In genomic region chr8:46639852-46640251, GRCm38 (mm10) we compare ENCODE assay signal across 11 mouse cellular contexts. TPM values are rescaled to one million over a fixed set of nuclear protein-coding genes. Genes with fewer than 3 reads are reported as not detected.
DNase-seq lines count a peak whose midpoint lies in the region; ATAC-seq and TF ChIP-seq lines count a peak whose summit lies in the region.
"Had no signal": no experiment of that assay in that cellular context is flagged by ENCODE, and none has a peak within 500 bp of the region (broad histone marks: within the 10 kb centered on the region; RNA-seq: fewer than 3 reads in every experiment).

No protein-coding gene starts in this region.

- no peaks in the 10 kb centered on the region for H3K9me3 ChIP-seq in heart, embryonic 14.5 days (ENCODE audit: control insufficient read depth, low read length)
- no peaks in the 10 kb centered on the region; the same call in 1 of the 2 replicates for H3K9me3 ChIP-seq in liver, postnatal 0 days (ENCODE audit: low read length)
- H3K9me3 ChIP-seq: limb, embryonic 12.5 days had no signal

- 68% methylated on average over 5 of the region's 5 CpGs for WGBS in heart, embryonic 14.5 days
- WGBS in liver, postnatal 0 days (ENCODE audit: insufficient replicate concordance), result 46% methylated on average over 5 of the region's 5 CpGs

- no peak for DNase-seq in heart, postnatal 4 days
- peak; percentile 34 for DNase-seq in c-Kit-negative CD71-positive TER-119-positive erythroid progenitor cells, embryonic 14.5 days (ENCODE audit: low read depth, low spot score)
- no peak for DNase-seq in liver, postnatal 0 days
- DNase-seq in neural tube, embryonic 10.5 days (ENCODE audit: extremely low spot score, low spot score), result no peak
- DNase-seq in ovary, postnatal 14 days (ENCODE audit: low spot score), result no peak
- no peak for DNase-seq in frontal cortex, postnatal 25 days (ENCODE audit: low spot score in 2 of 2)
- DNase-seq: retina, postnatal 1 day; thymus, postnatal 36 days had no signal

- no peak for TF ChIP-seq EP300 in liver, postnatal 0 days (IDR thresholded peaks at IDR 0.05; ENCODE audit: low read depth)

- ATAC-seq in heart, embryonic 14.5 days (ENCODE audit: insufficient number of reproducible peaks, insufficient read depth, low FRiP score, low read depth), result no peak
- peak; percentile 40 for ATAC-seq in liver, postnatal 0 days

- H3K4me3 ChIP-seq in heart, embryonic 14.5 days (ENCODE audit: control insufficient read depth in 1 of 2, insufficient read depth in 1 of 2, low read depth in 1 of 2, low read length in 2 of 2), result no peak overlapping the region
- no peak overlapping the region for H3K4me3 ChIP-seq in C2C12 (ENCODE audit: insufficient read depth, poor library complexity, severe bottlenecking)
- no peak overlapping the region for H3K4me3 ChIP-seq in liver, postnatal 0 days (ENCODE audit: low read depth, low read length)
- H3K4me3 ChIP-seq: limb, embryonic 12.5 days had no signal

- no peaks in the 10 kb centered on the region for H3K27me3 ChIP-seq in heart, embryonic 14.5 days (ENCODE audit: control insufficient read depth, insufficient read depth, low read length)
- no peaks in the 10 kb centered on the region for H3K27me3 ChIP-seq in C2C12 (ENCODE audit: control insufficient read depth, insufficient read depth, insufficient read length)
- H3K27me3 ChIP-seq in liver, postnatal 0 days (ENCODE audit: insufficient read depth, low read length), result no peaks in the 10 kb centered on the region
- H3K27me3 ChIP-seq: limb, embryonic 12.5 days had no signal

- no peak for TF ChIP-seq CTCF in C2C12 (IDR thresholded peaks at IDR 0.05; ENCODE audit: control insufficient read depth, insufficient read depth, insufficient read length)
- TF ChIP-seq CTCF in liver, postnatal 0 days (IDR thresholded peaks at IDR 0.05; ENCODE audit: low read depth), result no peak

- no peak overlapping the region for H3K4me2 ChIP-seq in heart, embryonic 14.5 days (ENCODE audit: low read length)
- no peak overlapping the region for H3K4me2 ChIP-seq in liver, postnatal 0 days (ENCODE audit: low read depth, low read length)
- H3K4me2 ChIP-seq: limb, embryonic 12.5 days had no signal

- H3ac ChIP-seq in C2C12 (ENCODE audit: control insufficient read depth, insufficient read length, low read depth), result no peak overlapping the region

- no peak overlapping the region for H3K9ac ChIP-seq in heart, embryonic 14.5 days (ENCODE audit: low read length)
- H3K9ac ChIP-seq in liver, postnatal 0 days (replicated peaks), result no peak overlapping the region
- H3K9ac ChIP-seq: limb, embryonic 12.5 days had no signal

- H3K36me3 ChIP-seq in heart, embryonic 14.5 days (ENCODE audit: control insufficient read depth, insufficient read depth, low read length), result peaks cover 38% of the 10 kb centered on the region
- H3K36me3 ChIP-seq in C2C12 (ENCODE audit: control insufficient read depth, insufficient read depth), result peaks cover 39% of the 10 kb centered on the region
- peaks cover 28% of the 10 kb centered on the region for H3K36me3 ChIP-seq in liver, postnatal 0 days (replicated peaks; ENCODE audit: insufficient read depth, low read length)

- H3K79me3 ChIP-seq in C2C12 (ENCODE audit: low read depth), result no peaks in the 10 kb centered on the region

- H3K79me2 ChIP-seq in C2C12 (ENCODE audit: control insufficient read depth, insufficient read depth), result no peaks in the 10 kb centered on the region

- H3K4me1 ChIP-seq in heart, embryonic 14.5 days (ENCODE audit: control insufficient read depth in 2 of 2, insufficient read depth in 2 of 2, low read length in 2 of 2), result peaks cover 2 to 12% of the 10 kb centered on the region in 2 experiments; a peak in 2 of 4 replicates
- no peaks in the 10 kb centered on the region; the same call in 1 of the 2 replicates for H3K4me1 ChIP-seq in liver, postnatal 0 days (ENCODE audit: insufficient read depth)
- H3K4me1 ChIP-seq: limb, embryonic 12.5 days had no signal

- peak overlapping the region; percentile 39 to 53; a peak in 3 of 4 replicates for H3K27ac ChIP-seq in heart, embryonic 14.5 days (replicated peaks in 1 of 2; ENCODE audit: control insufficient read depth in 1 of 2, insufficient read depth in 1 of 2, low read depth in 2 of 2, low read length in 2 of 2)
- no peak overlapping the region for H3K27ac ChIP-seq in liver, postnatal 0 days (ENCODE audit: low read depth)
- H3K27ac ChIP-seq: limb, embryonic 12.5 days had no signal

TF ChIP-seq in C2C12, 6 proteins besides CTCF, POLR2A, EP300 and RAD21:
- no peak for TF ChIP-seq MYOD1 (IDR thresholded peaks at IDR 0.05; ENCODE audit: control insufficient read depth, insufficient read length, low read depth)
- TF ChIP-seq MYOG (IDR thresholded peaks at IDR 0.05; ENCODE audit: control insufficient read depth, extremely low read depth, insufficient read length), result no peak
- peak; percentile 38 for TF ChIP-seq MAX (IDR thresholded peaks at IDR 0.05)
- TF ChIP-seq FOSL1 (IDR thresholded peaks at IDR 0.05; ENCODE audit: insufficient read depth, low read length, poor library complexity, severe bottlenecking), result no peak
- TF ChIP-seq USF1 (IDR thresholded peaks at IDR 0.05; ENCODE audit: low read depth), result no peak

RNA-seq across cellular contexts. Expression of gene Casp3, which starts 22.8 kb away (rescaled TPM):
- polyA plus RNA-seq in heart, embryonic 14.5 days (2014; fragmentation: Nextera tagmentation; extraction: Ambion mirVana), result 44.3 and 47.5 TPM in 2 replicates
- 10 to 100 TPM; 35.6 to 37.9 TPM for total RNA-seq in heart, postnatal 4 days (2021)
- polyA plus RNA-seq in C2C12 (2012; fragmentation: generic; extraction: Trizol), result 37.1 TPM
- polyA plus RNA-seq in liver, postnatal 0 days (2015; fragmentation: Nextera tagmentation; extraction: Ambion mirVana), result 19.0 and 20.7 TPM in 2 replicates

RNA-seq across cellular contexts. Expression of gene Primpol, which starts 22.8 kb away (rescaled TPM):
- 9.8 and 10.7 TPM in 2 replicates for polyA plus RNA-seq in heart, embryonic 14.5 days (2014; fragmentation: Nextera tagmentation; extraction: Ambion mirVana)
- 1 to 10 TPM; 8.3 to 8.8 TPM for total RNA-seq in heart, postnatal 4 days (2021)
- 0.90 TPM for polyA plus RNA-seq in C2C12 (2012; fragmentation: generic; extraction: Trizol)
- 4.2 and 4.5 TPM in 2 replicates for polyA plus RNA-seq in liver, postnatal 0 days (2015; fragmentation: Nextera tagmentation; extraction: Ambion mirVana)
